Mouse (Mus musculus) lung, postnatal 0 days (tissue): ENCODE data around the gene Srrm3. TPM values are rescaled to one million over a fixed set of nuclear protein-coding genes. Genes with fewer than 3 reads are reported as not detected.

ENCODE experiments used
- ATAC-seq: fragments of 200-750 bp; cut with Nextera tagmentation; 2 replicates; pipeline ENCODE4 v1.8.0; 2017; ENCODE audit warnings: moderate library complexity
- DNase-seq: peaks from one replicate; pipeline ENCODE4 v3.0.0-alpha.2; 2016; ENCODE audit warnings: low spot score
- H3K27ac ChIP-seq: fragments of 300-500 bp; sonication (generic); 2 replicates; pipeline ENCODE4 v1.5.1; 2014; ENCODE audit warnings: antibody characterized with exemption, mild to moderate bottlenecking, low read length, mixed read lengths
- H3K27me3 ChIP-seq: fragments of 300-500 bp; sonication (generic); replicated peaks from 2 replicates; pipeline ENCODE4 v1.6.1; 2014; ENCODE audit warnings: low read length, mixed read lengths; ENCODE audit not compliant: insufficient read depth
- H3K36me3 ChIP-seq: fragments of 300-500 bp; sonication (generic); 2 replicates; pipeline ENCODE4 v1.6.1; 2014; ENCODE audit warnings: low read length, mixed read lengths; ENCODE audit not compliant: insufficient read depth
- H3K4me1 ChIP-seq: fragments of 300-500 bp; sonication (generic); 2 replicates; pipeline ENCODE4 v1.6.1; 2014; ENCODE audit warnings: antibody characterized with exemption, low read depth, low read length, mixed read lengths; ENCODE audit not compliant: insufficient read depth
- H3K4me2 ChIP-seq: fragments of 300-500 bp; sonication (generic); replicated peaks from 2 replicates; pipeline ENCODE4 v1.6.1; 2014; ENCODE audit warnings: low read depth, mild to moderate bottlenecking, low read length, moderate library complexity, mixed read lengths
- H3K4me3 ChIP-seq: fragments of 300-500 bp; sonication (generic); 2 replicates; pipeline ENCODE4 v1.5.1; 2014; ENCODE audit warnings: low read depth, low read length
- H3K9ac ChIP-seq: fragments of 300-500 bp; sonication (generic); replicated peaks from 2 replicates; pipeline ENCODE4 v1.6.1; 2014; ENCODE audit warnings: low read depth, mild to moderate bottlenecking
- H3K9me3 ChIP-seq: fragments of 300-500 bp; sonication (generic); 2 replicates; pipeline ENCODE4 v1.6.1; 2016; ENCODE audit warnings: low read length, mixed read lengths
- CTCF ChIP-seq: IDR thresholded peaks from 2 replicates; pipeline ENCODE4 v1.5.1; 2016; ENCODE audit warnings: antibody characterized with exemption, mild to moderate bottlenecking
- EP300 ChIP-seq: IDR thresholded peaks from 2 replicates; pipeline ENCODE4 v1.6.1; 2016; ENCODE audit warnings: antibody characterized with exemption, mild to moderate bottlenecking, control low read depth
- WGBS: fragments of 180-500 bp; shearing (Covaris S2); extraction: QIAGEN DNeasy Blood & Tissue Kit; methylation state at CpG from one replicate; pipeline ENCODE4 v1.1.7; 2014; 5-methylcytosine and 5-hydroxymethylcytosine counted together
- polyA plus RNA-seq: library from polyadenylated mRNA; unstranded; fragments of >200 nt; fragmentation: Nextera tagmentation; extraction: Ambion mirVana; gene quantifications from 2 replicates; pipeline ENCODE4 v1.2.1, GENCODE M21; 2015

The Srrm3 gene
- polyA plus RNA-seq, 1 experiment from 2014 or later = not detected

DNA sequence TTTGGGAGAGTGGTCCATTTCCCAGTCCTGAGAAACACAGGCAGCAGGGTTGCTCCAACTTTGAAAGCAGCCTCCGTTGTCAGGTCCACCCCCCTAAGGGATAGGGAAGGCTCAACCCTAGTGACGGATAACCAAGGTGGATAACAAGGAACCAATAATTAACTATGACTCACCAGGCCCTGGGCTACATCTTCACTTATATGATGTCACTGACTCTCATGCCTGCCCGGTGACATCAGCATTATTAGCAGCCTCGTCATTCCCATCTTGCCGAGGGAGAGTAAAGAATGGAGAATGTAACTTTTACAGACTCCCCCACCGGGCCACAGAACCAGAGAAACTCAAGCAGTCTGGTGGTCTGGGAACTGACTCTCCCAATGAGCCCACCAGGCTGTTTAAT lies 78.0 kb downstream of the Srrm3 start:
- H3K4me2 ChIP-seq = no peak overlapping the region
- TF ChIP-seq EP300 = no peak
- no peak for TF ChIP-seq CTCF
- 70% methylated on average over 6 of the region's 6 CpGs for WGBS
- H3K36me3 ChIP-seq = no peaks in the 10 kb centered on the region
- H3K27ac ChIP-seq = no peak overlapping the region
- no peak overlapping the region for H3K4me3 ChIP-seq
- no peak overlapping the region for H3K9ac ChIP-seq
- ATAC-seq (no peak), DNase-seq (no peak)
- peaks cover under 1% of the 10 kb centered on the region; the same call in 1 of the 2 replicates for H3K4me1 ChIP-seq
- no peaks in the 10 kb centered on the region for H3K9me3 ChIP-seq
- no peaks in the 10 kb centered on the region for H3K27me3 ChIP-seq

DNA sequence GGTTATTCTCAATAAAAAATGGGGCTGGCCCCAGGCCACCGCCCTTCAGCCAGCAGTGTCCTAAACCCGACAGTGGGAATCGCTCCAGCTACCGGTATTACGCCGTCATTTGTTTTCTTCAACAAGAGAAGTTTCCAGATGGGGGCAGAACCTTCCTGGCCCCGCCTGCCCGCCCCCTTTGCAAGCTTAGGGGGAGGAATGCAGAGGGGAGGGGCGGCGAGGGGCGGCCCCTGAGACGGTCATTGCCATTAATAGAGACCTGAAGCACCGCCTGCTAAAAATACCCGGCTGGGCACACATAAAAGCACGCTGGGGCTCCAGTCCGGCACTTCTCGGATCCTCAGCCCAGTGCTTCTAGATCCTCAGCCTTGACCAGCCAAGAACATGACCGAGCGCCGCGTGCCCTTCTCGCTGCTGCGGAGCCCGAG lies 81.0 kb downstream of the Srrm3 start, which contains the start of gene Hspb1:
Gene Hspb1, plus strand, starts transcription at position 245 of the 428 bp plus-strand sequence.
- 1% methylated on average over 20 of the region's 24 CpGs for WGBS
- Histone ChIP-seq H3K9me3 (no peaks in the 10 kb centered on the region), H3K4me1 (no peaks in the 10 kb centered on the region), H3K9ac (peak within 1 kb of the TSS; percentile 54), H3K4me2 (peak within 1 kb of the TSS; percentile 57), H3K36me3 (no peaks in the 10 kb centered on the region), H3K4me3 (peak within 1 kb of the TSS; percentile 43), H3K27ac (peak within 1 kb of the TSS; percentile 77), H3K27me3 (no peaks in the 10 kb centered on the region)
- peak; percentile 97 for DNase-seq
- TF ChIP-seq EP300 (peak; percentile 83), CTCF (peak; percentile 36; the same call in 1 of the 2 replicates)
- peak; percentile 95 for ATAC-seq

DNA sequence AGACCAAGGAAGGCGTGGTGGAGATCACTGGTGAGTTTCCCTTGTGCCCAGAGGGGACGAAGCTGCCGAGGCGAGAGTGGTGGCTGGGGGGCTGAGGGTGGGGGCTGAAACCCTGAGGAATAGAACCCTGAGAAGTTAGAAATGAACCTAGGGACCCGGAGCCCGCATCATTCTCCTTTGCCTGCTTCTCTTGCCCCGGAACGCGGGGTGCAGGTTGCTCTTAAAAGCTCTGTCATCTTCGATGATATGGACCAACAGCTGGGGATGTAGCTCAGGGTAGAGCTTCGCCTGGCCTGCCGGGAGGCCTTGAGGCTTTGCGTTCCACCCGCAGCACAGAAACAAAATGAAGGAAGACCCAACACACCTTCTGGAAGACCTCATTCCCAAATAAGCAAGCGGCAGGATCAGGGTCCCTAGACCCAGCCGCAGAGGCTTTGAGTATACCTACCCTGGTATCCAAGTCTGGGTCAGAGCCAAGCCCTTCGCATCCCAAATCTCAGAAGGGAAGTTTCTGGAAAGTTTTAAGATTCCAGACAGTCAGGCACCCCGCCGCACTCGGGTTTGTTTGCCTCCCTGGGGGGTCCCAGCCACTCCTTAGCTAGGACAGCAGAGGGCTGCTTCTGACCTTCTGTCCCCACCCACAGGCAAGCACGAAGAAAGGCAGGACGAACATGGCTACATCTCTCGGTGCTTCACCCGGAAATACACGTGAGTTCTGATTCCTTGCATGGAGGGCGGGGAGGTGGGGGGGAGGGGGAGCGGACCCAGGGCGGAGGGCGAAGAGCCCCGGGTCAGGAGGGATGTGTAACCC lies 81.9 kb downstream of the Srrm3 start:
- peak overlapping the region; percentile 54 for H3K9ac ChIP-seq
- TF ChIP-seq EP300 = no peak
- TF ChIP-seq CTCF = peak; percentile 24; the same call in 1 of the 2 replicates
- no peaks in the 10 kb centered on the region for H3K4me1 ChIP-seq
- H3K27ac ChIP-seq = 0 out of 2 replicates have a peak overlapping the region, but pooled peaks have one; percentile 40
- WGBS = 4% methylated on average over 26 of the region's 30 CpGs
- ATAC-seq = no peak
- peak; percentile 50 for DNase-seq
- H3K9me3 ChIP-seq = no peaks in the 10 kb centered on the region
- peak overlapping the region; percentile 57 for H3K4me2 ChIP-seq
- H3K27me3 ChIP-seq = no peaks in the 10 kb centered on the region
- H3K36me3 ChIP-seq = no peaks in the 10 kb centered on the region
- H3K4me3 ChIP-seq = peak overlapping the region; percentile 43

DNA sequence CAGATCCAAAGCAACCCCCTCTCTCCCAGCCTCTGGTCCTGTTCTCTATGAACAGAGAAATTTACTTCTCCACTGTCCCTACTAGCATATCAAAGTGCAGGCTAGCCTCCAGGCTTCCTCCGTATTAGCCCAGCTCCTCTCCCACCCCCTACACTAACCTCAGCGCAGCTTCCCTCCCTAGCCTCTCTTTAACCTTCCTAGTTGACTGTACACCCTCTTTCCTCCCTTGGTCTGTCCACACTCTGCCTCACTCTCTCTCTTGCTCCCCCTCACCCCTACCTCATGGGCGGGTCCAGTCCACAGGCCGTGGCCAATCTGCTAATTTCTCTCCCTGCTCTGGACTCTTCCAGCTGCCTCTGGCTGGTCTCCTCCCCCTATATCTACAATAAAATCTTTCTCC lies 83.6 kb downstream of the Srrm3 start:
- Histone ChIP-seq H3K27ac (no peak overlapping the region), H3K4me1 (no peaks in the 10 kb centered on the region), H3K9me3 (no peaks in the 10 kb centered on the region), H3K4me2 (no peak overlapping the region), H3K36me3 (no peaks in the 10 kb centered on the region), H3K4me3 (no peak overlapping the region), H3K27me3 (no peaks in the 10 kb centered on the region), H3K9ac (no peak overlapping the region)
- TF ChIP-seq EP300 = no peak
- no peak for TF ChIP-seq CTCF
- 52% methylated on average over 4 of the region's 4 CpGs for WGBS
- no peak for DNase-seq
- no peak for ATAC-seq

DNA sequence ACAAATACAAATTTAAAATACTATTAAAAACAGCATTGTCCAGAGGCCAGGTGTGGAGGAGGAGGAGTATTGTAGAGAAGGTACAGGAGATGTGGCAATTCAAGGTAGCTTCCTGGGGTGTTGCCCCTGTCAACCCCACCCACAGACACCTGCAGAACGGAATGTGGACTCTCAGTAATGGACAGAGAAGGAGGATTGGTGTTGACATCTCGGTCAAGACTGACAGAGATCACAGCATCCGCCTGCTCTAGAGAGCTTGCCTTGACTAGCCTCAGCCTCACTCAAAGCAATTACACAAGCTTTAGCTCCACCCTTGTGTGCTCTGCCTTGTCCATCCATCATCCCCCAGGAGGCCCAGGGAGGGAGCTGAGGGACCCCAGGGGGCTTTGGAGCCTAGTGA lies 84.2 kb downstream of the Srrm3 start:
- H3K4me2 ChIP-seq = no peak overlapping the region
- no peak overlapping the region for H3K9ac ChIP-seq
- H3K9me3 ChIP-seq = no peaks in the 10 kb centered on the region
- no peaks in the 10 kb centered on the region for H3K27me3 ChIP-seq
- H3K4me1 ChIP-seq = no peaks in the 10 kb centered on the region
- DNase-seq (no peak), ATAC-seq (no peak)
- H3K4me3 ChIP-seq = no peak overlapping the region
- H3K36me3 ChIP-seq = no peaks in the 10 kb centered on the region
- 40% methylated on average over 3 of the region's 3 CpGs for WGBS
- no peak overlapping the region for H3K27ac ChIP-seq
- no peak for TF ChIP-seq CTCF
- no peak for TF ChIP-seq EP300

DNA sequence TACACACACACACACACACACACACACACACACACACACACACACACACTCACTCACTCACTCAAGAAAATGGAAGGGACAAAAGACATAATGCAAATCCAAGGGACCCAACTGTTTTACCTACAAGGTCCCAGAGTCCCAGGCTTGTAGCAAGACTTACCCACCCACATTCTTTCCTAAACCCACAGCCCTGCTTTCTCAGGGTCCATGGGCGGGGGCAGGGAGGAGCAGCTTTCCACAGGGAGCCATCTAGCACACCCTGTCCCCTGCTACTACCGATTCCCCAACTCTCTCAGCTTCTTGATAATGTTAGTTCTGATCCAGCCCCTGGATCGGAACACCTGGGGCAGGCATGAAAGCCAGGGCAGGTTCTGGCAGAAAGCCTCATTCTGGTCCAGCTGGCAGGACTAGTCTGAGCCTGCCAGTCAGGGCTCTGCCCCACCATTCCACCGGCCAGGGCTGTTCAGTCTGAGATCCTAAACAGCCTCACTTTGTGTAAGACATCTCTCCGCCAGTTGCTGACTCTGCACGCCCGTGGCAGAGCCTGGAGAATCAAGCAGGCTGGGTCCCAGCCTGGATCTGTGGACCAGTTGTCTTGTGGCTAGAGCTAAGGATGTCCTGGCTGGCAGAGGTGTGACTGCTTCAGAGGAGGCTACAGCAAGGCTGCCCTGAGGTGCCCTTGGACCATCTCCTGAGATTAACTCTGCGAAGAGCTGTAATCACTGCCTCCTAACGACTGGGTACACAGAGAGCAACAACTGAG lies 86.1 kb downstream of the Srrm3 start:
- Histone ChIP-seq H3K36me3 (no peaks in the 10 kb centered on the region), H3K9ac (no peak overlapping the region), H3K27me3 (no peaks in the 10 kb centered on the region), H3K4me2 (no peak overlapping the region), H3K4me1 (no peaks in the 10 kb centered on the region), H3K4me3 (no peak overlapping the region), H3K9me3 (no peaks in the 10 kb centered on the region), H3K27ac (no peak overlapping the region)
- TF ChIP-seq EP300 (no peak), CTCF (no peak)
- DNase-seq (no peak), ATAC-seq (no peak)
- 37% methylated on average over 9 of the region's 9 CpGs for WGBS
